Mouse (Mus musculus) embryonic facial prominence, embryonic 12.5 days (tissue): ENCODE results near the gene Rdh11. TPM values are rescaled to one million over a fixed set of nuclear protein-coding genes. Genes with fewer than 3 reads are reported as not detected.
A peak's percentile ranks its signal among the peaks of the same experiment; 100 is the strongest.
"Not testable (repeated sequence)": the region's sequence is repeated elsewhere in the genome, so short reads cannot be mapped to it uniquely, and the experiment has no call there.

Experiments
- ATAC-seq: fragments of 200-750 bp; cut with Nextera tagmentation; 2 replicates; pipeline ENCODE4 v1.8.0; 2017; ENCODE audit not compliant: insufficient number of reproducible peaks, insufficient read depth, low FRiP score, low TSS enrichment
- H3K27ac ChIP-seq: fragments of 300-500 bp; sonication (generic); 2 replicates; pipeline ENCODE4 v1.5.1; 2016; ENCODE audit warnings: mild to moderate bottlenecking
- H3K27me3 ChIP-seq: fragments of 300-500 bp; sonication (generic); 2 replicates; pipeline ENCODE4 v1.6.1; 2016; ENCODE audit warnings: mild to moderate bottlenecking, moderate library complexity
- H3K36me3 ChIP-seq: fragments of 300-500 bp; sonication (generic); 2 replicates; pipeline ENCODE4 v1.6.1; 2016; ENCODE audit warnings: mild to moderate bottlenecking
- H3K4me1 ChIP-seq: fragments of 300-500 bp; sonication (generic); 2 replicates; pipeline ENCODE4 v1.6.1; 2016
- H3K4me2 ChIP-seq: fragments of 300-500 bp; sonication (generic); replicated peaks from 2 replicates; pipeline ENCODE4 v1.6.1; 2016; ENCODE audit warnings: mild to moderate bottlenecking, moderate library complexity
- H3K4me3 ChIP-seq: fragments of 300-500 bp; sonication (generic); 2 replicates; pipeline ENCODE4 v1.5.1; 2016; ENCODE audit warnings: mild to moderate bottlenecking
- H3K9ac ChIP-seq: fragments of 300-500 bp; sonication (generic); 2 replicates; pipeline ENCODE4 v1.6.1; 2016; ENCODE audit warnings: mild to moderate bottlenecking, moderate library complexity
- H3K9me3 ChIP-seq: fragments of 300-500 bp; sonication (generic); 2 replicates; pipeline ENCODE4 v1.6.1; 2016; ENCODE audit warnings: mild to moderate bottlenecking, moderate library complexity
- WGBS: fragments of 180-500 bp; shearing (Covaris S2); methylation state at CpG from one replicate; pipeline ENCODE4 v1.1.7; 2016; 5-methylcytosine and 5-hydroxymethylcytosine counted together
- polyA plus RNA-seq: library from polyadenylated mRNA; unstranded; fragments of >200 nt; fragmentation: Nextera tagmentation; extraction: Ambion mirVana; gene quantifications from 2 replicates; pipeline ENCODE4 v1.2.1, GENCODE M21; 2016

The Rdh11 gene
- 24.5 and 24.7 TPM in 2 replicates for polyA plus RNA-seq

GRCm38 (mm10) chr12:79192193-79192592, at the start of gene Rdh11:
TSS of gene Rdh11 (minus strand) at chr12:79192293.
- Histone ChIP-seq H3K27ac (peak within 1 kb of the TSS; percentile 30; the same call in 1 of the 2 replicates), H3K4me2 (peak within 1 kb of the TSS; percentile 77), H3K36me3 (peaks cover 13% of the 10 kb centered on the region), H3K9ac (peak within 1 kb of the TSS; percentile 59), H3K27me3 (no peaks in the 10 kb centered on the region), H3K4me1 (peaks cover 8% of the 10 kb centered on the region), H3K9me3 (no peaks in the 10 kb centered on the region), H3K4me3 (peak within 1 kb of the TSS; percentile 55)
- whole genome bisulfite sequencing = 49% methylated on average over 6 of the region's 6 CpGs
- ATAC-seq = no peak

GRCm38 (mm10) chr12:79235485-79236080, 43.5 kb upstream of the Rdh11 start:
- no peak overlapping the region for H3K4me2 ChIP-seq
- H3K4me3 ChIP-seq = no peak overlapping the region
- peaks cover 53% of the 10 kb centered on the region for H3K36me3 ChIP-seq
- no peak overlapping the region for H3K9ac ChIP-seq
- no peaks in the 10 kb centered on the region for H3K27me3 ChIP-seq
- no peak for ATAC-seq
- H3K27ac ChIP-seq = no peak overlapping the region
- 59% methylated on average over 11 of the region's 11 CpGs for WGBS
- H3K9me3 ChIP-seq = no peaks in the 10 kb centered on the region
- H3K4me1 ChIP-seq = no peaks in the 10 kb centered on the region

- no peak for ATAC-seq
- Histone ChIP-seq H3K4me3 (no peak overlapping the region), H3K4me1 (no peaks in the 10 kb centered on the region), H3K9ac (no peak overlapping the region), H3K4me2 (no peak overlapping the region), H3K27ac (no peak overlapping the region), H3K9me3 (no peaks in the 10 kb centered on the region), H3K27me3 (no peaks in the 10 kb centered on the region), H3K36me3 (no peaks in the 10 kb centered on the region)
- WGBS = 71% methylated on average over 5 of the region's 5 CpGs
These were observed 25.4 kb upstream of the Rdh11 start for GRCm38 (mm10) chr12:79217511-79217910.

- no peaks in the 10 kb centered on the region for H3K4me1 ChIP-seq
- 77% methylated on average over 8 of the region's 8 CpGs for WGBS
- no peak overlapping the region for H3K9ac ChIP-seq
- no peaks in the 10 kb centered on the region for H3K9me3 ChIP-seq
- H3K4me2 ChIP-seq = no peak overlapping the region
- no peak overlapping the region for H3K4me3 ChIP-seq
- H3K36me3 ChIP-seq = no peaks in the 10 kb centered on the region
- ATAC-seq = no peak
- no peaks in the 10 kb centered on the region for H3K27me3 ChIP-seq
- no peak overlapping the region for H3K27ac ChIP-seq
These were observed 19.4 kb upstream of the Rdh11 start for GRCm38 (mm10) chr12:79211447-79211846.

- no peak within 1 kb of the TSS for H3K27ac ChIP-seq
- H3K36me3 ChIP-seq = no peaks in the 10 kb centered on the region
- no peak for ATAC-seq
- H3K4me3 ChIP-seq = peak within 1 kb of the TSS; percentile 37
- H3K27me3 ChIP-seq = no peaks in the 10 kb centered on the region
- peak within 1 kb of the TSS; percentile 27; the same call in 1 of the 2 replicates for H3K9ac ChIP-seq
- no peaks in the 10 kb centered on the region for H3K4me1 ChIP-seq
- no peaks in the 10 kb centered on the region for H3K9me3 ChIP-seq
- H3K4me2 ChIP-seq = peak within 1 kb of the TSS; percentile 60
- 7% methylated on average over 13 of the region's 13 CpGs for WGBS
These were observed 16.8 kb upstream of the Rdh11 start, which contains the start of gene Rdh12 for GRCm38 (mm10) chr12:79208703-79209464. TSS of gene Rdh12 (plus strand) at chr12:79208914.

- H3K27ac ChIP-seq = no peak overlapping the region
- no peaks in the 10 kb centered on the region for H3K9me3 ChIP-seq
- no peak overlapping the region for H3K4me2 ChIP-seq
- H3K9ac ChIP-seq = no peak overlapping the region
- H3K36me3 ChIP-seq = no peaks in the 10 kb centered on the region
- no peaks in the 10 kb centered on the region for H3K4me1 ChIP-seq
- H3K4me3 ChIP-seq = no peak overlapping the region
- H3K27me3 ChIP-seq = no peaks in the 10 kb centered on the region
- no peak for ATAC-seq
- WGBS = 72% methylated on average over 3 of the region's 3 CpGs
These were observed 9.8 kb upstream of the Rdh11 start for GRCm38 (mm10) chr12:79201882-79202281.

GRCm38 (mm10) chr12:79197105-79197504, 5.0 kb upstream of the Rdh11 start:
- WGBS = 81% methylated on average over 5 of the region's 5 CpGs
- H3K9me3 ChIP-seq = no peaks in the 10 kb centered on the region
- no peaks in the 10 kb centered on the region for H3K36me3 ChIP-seq
- H3K4me1 ChIP-seq = no peaks in the 10 kb centered on the region
- no peaks in the 10 kb centered on the region for H3K27me3 ChIP-seq
- H3K27ac ChIP-seq = no peak overlapping the region
- no peak overlapping the region for H3K4me2 ChIP-seq
- H3K9ac ChIP-seq = no peak overlapping the region
- H3K4me3 ChIP-seq = no peak overlapping the region
- no peak for ATAC-seq

GRCm38 (mm10) chr12:79193441-79193840, 1.3 kb upstream of the Rdh11 start:
- WGBS = 7% methylated on average over 3 of the region's 3 CpGs
- H3K4me3 ChIP-seq = no peak overlapping the region

GRCm38 (mm10) chr12:79191701-79192100, 392 bp downstream of the Rdh11 start:
- Histone ChIP-seq H3K9me3 (no peaks in the 10 kb centered on the region), H3K36me3 (peaks cover 16% of the 10 kb centered on the region), H3K27me3 (no peaks in the 10 kb centered on the region), H3K9ac (peak overlapping the region; percentile 59), H3K4me1 (peaks cover 8% of the 10 kb centered on the region), H3K4me2 (peak overlapping the region; percentile 77), H3K4me3 (peak overlapping the region; percentile 55), H3K27ac (peak overlapping the region; percentile 30; the same call in 1 of the 2 replicates)
- WGBS = 3% methylated on average over 14 of the region's 14 CpGs
- ATAC-seq = peak; percentile 79

More at GRCm38 (mm10) chr12:79193441-79193840, 1.3 kb upstream of the Rdh11 start:
- H3K27ac ChIP-seq = no peak overlapping the region
- H3K36me3 ChIP-seq = 0 out of 2 replicates have a peak, but pooled peaks cover under 1% of the 10 kb centered on the region
- H3K9me3 ChIP-seq = no peaks in the 10 kb centered on the region
- H3K9ac ChIP-seq = no peak overlapping the region
- no peaks in the 10 kb centered on the region for H3K27me3 ChIP-seq
- H3K4me2 ChIP-seq = no peak overlapping the region
- peaks cover 8% of the 10 kb centered on the region for H3K4me1 ChIP-seq
- no peak for ATAC-seq

GRCm38 (mm10) chr12:79190931-79191673, 991 bp downstream of the Rdh11 start:
- Histone ChIP-seq H3K36me3 (peaks cover 19% of the 10 kb centered on the region), H3K4me3 (peak overlapping the region; percentile 55), H3K9ac (peak overlapping the region; percentile 59), H3K4me2 (peak overlapping the region; percentile 77), H3K27me3 (no peaks in the 10 kb centered on the region), H3K4me1 (peaks cover 8% of the 10 kb centered on the region), H3K9me3 (no peaks in the 10 kb centered on the region), H3K27ac (peak overlapping the region; percentile 30; the same call in 1 of the 2 replicates)
- ATAC-seq = peak; percentile 90
- 0% methylated on average over 18 of the region's 18 CpGs for whole genome bisulfite sequencing

GRCm38 (mm10) chr12:79185160-79185559, 6.9 kb downstream of the Rdh11 start:
- not testable (repeated sequence) for H3K4me3 ChIP-seq, H3K4me2 ChIP-seq, H3K9me3 ChIP-seq, ATAC-seq, H3K4me1 ChIP-seq, H3K9ac ChIP-seq, H3K27ac ChIP-seq, H3K27me3 ChIP-seq
- 87% methylated on average over 5 of the region's 6 CpGs for WGBS
- peaks cover 70% of the 10 kb centered on the region for H3K36me3 ChIP-seq
